Mouse (Mus musculus): ENCODE measurements at regions not wholly inside any gene's neighbourhood (a gene's known extent, or its start where the extent isn't known, plus 50 kb on each side); places are given as distances from the start of the nearest gene placed in this dataset.

- DNase-seq (ENCODE audit: low spot score) (no peak), ATAC-seq (ENCODE audit: insufficient number of reproducible peaks, low FRiP score, low TSS enrichment, low read depth) (no peak)
- H3K4me3 ChIP-seq (ENCODE audit: low read depth, low read length), result no peak overlapping the region
- no peak overlapping the region for H3K27ac ChIP-seq (replicated peaks; ENCODE audit: low read depth, low read length)
- no peaks in the 10 kb centered on the region for H3K9me3 ChIP-seq (ENCODE audit: control insufficient read depth, low read length)
- H3K36me3 ChIP-seq (ENCODE audit: control insufficient read depth, insufficient read depth, low read length), result no peaks in the 10 kb centered on the region
- WGBS, result 84% methylated on average over 9 of the region's 9 CpGs
- H3K9ac ChIP-seq (ENCODE audit: low read length), result no peak overlapping the region
- H3K27me3 ChIP-seq (ENCODE audit: control insufficient read depth, insufficient read depth, low read length), result no peaks in the 10 kb centered on the region
- H3K4me2 ChIP-seq (ENCODE audit: low read depth, severe bottlenecking), result no peak overlapping the region
- H3K4me1 ChIP-seq (ENCODE audit: control insufficient read depth, insufficient read depth, low read length), result no peaks in the 10 kb centered on the region
Measured at GRCm38 (mm10) chr5:106277231-106277630, 180.7 kb downstream of the Barhl2 start.

- no peak overlapping the region for H3K4me2 ChIP-seq (ENCODE audit: low read depth, severe bottlenecking)
- H3K27ac ChIP-seq (replicated peaks; ENCODE audit: low read depth, low read length), result no peak overlapping the region
- no peaks in the 10 kb centered on the region for H3K4me1 ChIP-seq (ENCODE audit: control insufficient read depth, insufficient read depth, low read length)
- no peaks in the 10 kb centered on the region for H3K36me3 ChIP-seq (ENCODE audit: control insufficient read depth, insufficient read depth, low read length)
- no peaks in the 10 kb centered on the region for H3K9me3 ChIP-seq (ENCODE audit: control insufficient read depth, low read length)
- H3K9ac ChIP-seq (ENCODE audit: low read length), result no peak overlapping the region
- DNase-seq (ENCODE audit: low spot score) (no peak), ATAC-seq (ENCODE audit: insufficient number of reproducible peaks, low FRiP score, low TSS enrichment, low read depth) (no peak)
- WGBS, result 24% methylated on average over 2 of the region's 2 CpGs
- no peak overlapping the region for H3K4me3 ChIP-seq (ENCODE audit: low read depth, low read length)
- H3K27me3 ChIP-seq (ENCODE audit: control insufficient read depth, insufficient read depth, low read length), result no peaks in the 10 kb centered on the region
Measured at GRCm38 (mm10) chr5:106276186-106276585, 181.8 kb downstream of the Barhl2 start.

- Histone ChIP-seq H3K4me1 (ENCODE audit: control insufficient read depth, insufficient read depth, low read length) (no peaks in the 10 kb centered on the region), H3K4me2 (ENCODE audit: low read depth, severe bottlenecking) (no peak overlapping the region), H3K27ac (replicated peaks; ENCODE audit: low read depth, low read length) (no peak overlapping the region), H3K4me3 (ENCODE audit: low read depth, low read length) (no peak overlapping the region), H3K9me3 (ENCODE audit: control insufficient read depth, low read length) (no peaks in the 10 kb centered on the region), H3K36me3 (ENCODE audit: control insufficient read depth, insufficient read depth, low read length) (no peaks in the 10 kb centered on the region), H3K9ac (ENCODE audit: low read length) (no peak overlapping the region), H3K27me3 (ENCODE audit: control insufficient read depth, insufficient read depth, low read length) (no peaks in the 10 kb centered on the region)
- WGBS, result 34% methylated on average over 10 of the region's 10 CpGs
- DNase-seq (ENCODE audit: low spot score) (peak; percentile 55), ATAC-seq (ENCODE audit: insufficient number of reproducible peaks, low FRiP score, low TSS enrichment, low read depth) (no peak)
Measured at GRCm38 (mm10) chr5:106274617-106275016, 183.3 kb downstream of the Barhl2 start.

- Histone ChIP-seq H3K27me3 (ENCODE audit: control insufficient read depth, insufficient read depth, low read length) (no peaks in the 10 kb centered on the region), H3K4me2 (ENCODE audit: low read depth, severe bottlenecking) (no peak overlapping the region), H3K4me1 (ENCODE audit: control insufficient read depth, insufficient read depth, low read length) (no peaks in the 10 kb centered on the region), H3K9ac (ENCODE audit: low read length) (no peak overlapping the region), H3K9me3 (ENCODE audit: control insufficient read depth, low read length) (no peaks in the 10 kb centered on the region), H3K4me3 (ENCODE audit: low read depth, low read length) (no peak overlapping the region), H3K27ac (replicated peaks; ENCODE audit: low read depth, low read length) (no peak overlapping the region), H3K36me3 (ENCODE audit: control insufficient read depth, insufficient read depth, low read length) (no peaks in the 10 kb centered on the region)
- WGBS, result 80% methylated on average over 2 of the region's 2 CpGs
- DNase-seq (ENCODE audit: low spot score) (no peak), ATAC-seq (ENCODE audit: insufficient number of reproducible peaks, low FRiP score, low TSS enrichment, low read depth) (no peak)
Measured at GRCm38 (mm10) chr5:106264536-106264935, 193.4 kb downstream of the Barhl2 start.

- H3K9me3 ChIP-seq (ENCODE audit: control insufficient read depth, low read length), result no peaks in the 10 kb centered on the region
- 74% methylated on average over 1 of the region's 1 CpGs for WGBS
- no peaks in the 10 kb centered on the region for H3K4me1 ChIP-seq (ENCODE audit: control insufficient read depth, insufficient read depth, low read length)
- no peak for ATAC-seq (ENCODE audit: insufficient number of reproducible peaks, low FRiP score, low TSS enrichment, low read depth)
- DNase-seq (ENCODE audit: low spot score), result no peak
- H3K27me3 ChIP-seq (ENCODE audit: control insufficient read depth, insufficient read depth, low read length), result no peaks in the 10 kb centered on the region
- H3K4me3 ChIP-seq (ENCODE audit: low read depth, low read length), result no peak overlapping the region
- no peak overlapping the region for H3K9ac ChIP-seq (ENCODE audit: low read length)
- H3K27ac ChIP-seq (replicated peaks; ENCODE audit: low read depth, low read length), result no peak overlapping the region
- H3K4me2 ChIP-seq (ENCODE audit: low read depth, severe bottlenecking), result no peak overlapping the region
- no peaks in the 10 kb centered on the region for H3K36me3 ChIP-seq (ENCODE audit: control insufficient read depth, insufficient read depth, low read length)
Measured at GRCm38 (mm10) chr5:106257179-106257578, 200.8 kb downstream of the Barhl2 start.

- ATAC-seq (ENCODE audit: insufficient number of reproducible peaks, low FRiP score, low TSS enrichment, low read depth) (no peak), DNase-seq (ENCODE audit: low spot score) (no peak)
- no peak overlapping the region for H3K4me3 ChIP-seq (ENCODE audit: low read depth, low read length)
- WGBS, result 54% methylated on average over 3 of the region's 3 CpGs
- H3K36me3 ChIP-seq (ENCODE audit: control insufficient read depth, insufficient read depth, low read length), result no peaks in the 10 kb centered on the region
- H3K27me3 ChIP-seq (ENCODE audit: control insufficient read depth, insufficient read depth, low read length), result no peaks in the 10 kb centered on the region
- no peak overlapping the region for H3K4me2 ChIP-seq (ENCODE audit: low read depth, severe bottlenecking)
- H3K9ac ChIP-seq (ENCODE audit: low read length), result no peak overlapping the region
- no peak overlapping the region for H3K27ac ChIP-seq (replicated peaks; ENCODE audit: low read depth, low read length)
- no peaks in the 10 kb centered on the region for H3K4me1 ChIP-seq (ENCODE audit: control insufficient read depth, insufficient read depth, low read length)
- no peaks in the 10 kb centered on the region for H3K9me3 ChIP-seq (ENCODE audit: control insufficient read depth, low read length)
Measured at GRCm38 (mm10) chr5:106229154-106229553, 228.8 kb downstream of the Barhl2 start.

- no peaks in the 10 kb centered on the region for H3K36me3 ChIP-seq (ENCODE audit: control insufficient read depth, insufficient read depth, low read length)
- no peak overlapping the region for H3K27ac ChIP-seq (replicated peaks; ENCODE audit: low read depth, low read length)
- no peaks in the 10 kb centered on the region for H3K27me3 ChIP-seq (ENCODE audit: control insufficient read depth, insufficient read depth, low read length)
- ATAC-seq (ENCODE audit: insufficient number of reproducible peaks, low FRiP score, low TSS enrichment, low read depth), result no peak
- H3K9me3 ChIP-seq (ENCODE audit: control insufficient read depth, low read length), result no peaks in the 10 kb centered on the region
- WGBS, result 64% methylated on average over 7 of the region's 7 CpGs
- no peaks in the 10 kb centered on the region for H3K4me1 ChIP-seq (ENCODE audit: control insufficient read depth, insufficient read depth, low read length)
- no peak overlapping the region for H3K4me2 ChIP-seq (ENCODE audit: low read depth, severe bottlenecking)
- no peak overlapping the region for H3K9ac ChIP-seq (ENCODE audit: low read length)
- no peak for DNase-seq (ENCODE audit: low spot score)
- no peak overlapping the region for H3K4me3 ChIP-seq (ENCODE audit: low read depth, low read length)
Measured at GRCm38 (mm10) chr5:106224141-106224540, 233.8 kb downstream of the Barhl2 start.

GRCm38 (mm10) chr5:106209543-106209942 lies 248.4 kb downstream of the Barhl2 start:
- Histone ChIP-seq H3K36me3 (ENCODE audit: control insufficient read depth, insufficient read depth, low read length) (no peaks in the 10 kb centered on the region), H3K9me3 (ENCODE audit: control insufficient read depth, low read length) (no peaks in the 10 kb centered on the region), H3K9ac (ENCODE audit: low read length) (no peak overlapping the region), H3K4me1 (ENCODE audit: control insufficient read depth, insufficient read depth, low read length) (peaks cover 10% of the 10 kb centered on the region), H3K27me3 (ENCODE audit: control insufficient read depth, insufficient read depth, low read length) (no peaks in the 10 kb centered on the region), H3K4me3 (ENCODE audit: low read depth, low read length) (no peak overlapping the region), H3K27ac (replicated peaks; ENCODE audit: low read depth, low read length) (no peak overlapping the region), H3K4me2 (ENCODE audit: low read depth, severe bottlenecking) (no peak overlapping the region)
- DNase-seq (ENCODE audit: low spot score) (no peak), ATAC-seq (ENCODE audit: insufficient number of reproducible peaks, low FRiP score, low TSS enrichment, low read depth) (no peak)
- whole genome bisulfite sequencing, result 89% methylated on average over 5 of the region's 5 CpGs

GRCm38 (mm10) chr5:106207706-106208105 lies 250.3 kb downstream of the Barhl2 start:
- no peaks in the 10 kb centered on the region for H3K36me3 ChIP-seq (ENCODE audit: control insufficient read depth, insufficient read depth, low read length)
- DNase-seq (ENCODE audit: low spot score) (no peak), ATAC-seq (ENCODE audit: insufficient number of reproducible peaks, low FRiP score, low TSS enrichment, low read depth) (no peak)
- no peak overlapping the region for H3K9ac ChIP-seq (ENCODE audit: low read length)
- H3K27ac ChIP-seq (replicated peaks; ENCODE audit: low read depth, low read length), result no peak overlapping the region
- no peak overlapping the region for H3K4me2 ChIP-seq (ENCODE audit: low read depth, severe bottlenecking)
- no peaks in the 10 kb centered on the region for H3K27me3 ChIP-seq (ENCODE audit: control insufficient read depth, insufficient read depth, low read length)
- no peaks in the 10 kb centered on the region for H3K9me3 ChIP-seq (ENCODE audit: control insufficient read depth, low read length)
- 73% methylated on average over 6 of the region's 6 CpGs for WGBS
- H3K4me1 ChIP-seq (ENCODE audit: control insufficient read depth, insufficient read depth, low read length), result peaks cover 10% of the 10 kb centered on the region
- no peak overlapping the region for H3K4me3 ChIP-seq (ENCODE audit: low read depth, low read length)
